Mouse (Mus musculus) layer of hippocampus, adult 2 months (tissue): ENCODE measurements at regions not wholly inside any gene's neighbourhood (a gene's known extent, or its start where the extent isn't known, plus 50 kb on each side); places are given as distances from the start of the nearest gene placed in this dataset.
"Not testable (repeated sequence)": the region's sequence is repeated elsewhere in the genome, so short reads cannot be mapped to it uniquely, and the experiment has no call there.

Source experiments
- DNase-seq, 2 experiments: peaks; one replicate each; pipeline ENCODE4 v3.0.0; 2022; ENCODE audit warnings: low spot score in 2 of 2
- H3K27ac ChIP-seq: fragments of 200-600 bp; 2 replicates; pipeline ENCODE4 v1.8.1; 2022
- H3K4me3 ChIP-seq: fragments of 200-600 bp; 2 replicates; pipeline ENCODE4 v1.8.1; 2022; ENCODE audit warnings: mild to moderate bottlenecking
- CTCF ChIP-seq: fragments of 200-600 bp; conservative IDR thresholded peaks from 2 replicates; pipeline ENCODE4 v1.8.1; 2022; ENCODE audit warnings: antibody characterized with exemption, mild to moderate bottlenecking, moderate library complexity

GRCm38 (mm10) chr12:28999963-29000451 lies 248.4 kb downstream of the Eipr1 start:
- H3K27ac ChIP-seq: no peak overlapping the region
- TF ChIP-seq CTCF: no peak
- no peak overlapping the region for H3K4me3 ChIP-seq
- DNase-seq: no peak

DNA sequence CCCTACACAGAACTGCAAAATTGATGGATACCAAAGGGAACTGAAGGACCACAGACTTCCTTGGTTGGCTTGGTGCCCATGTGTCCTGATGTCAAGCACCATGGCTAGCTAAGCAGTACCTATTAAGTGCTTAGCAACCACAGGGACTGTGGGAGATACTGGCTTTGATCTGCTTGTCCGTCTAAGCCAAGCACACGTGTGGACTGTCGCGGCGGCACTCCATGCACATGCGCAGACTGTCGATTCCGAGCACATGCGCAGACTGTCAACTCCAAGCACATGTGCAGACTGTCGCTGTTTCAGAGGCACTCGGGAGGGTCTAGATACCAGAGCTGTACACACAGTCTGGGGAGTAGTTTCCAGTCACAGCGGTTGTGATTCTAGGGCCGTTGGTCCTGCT lies 252.9 kb downstream of the Eipr1 start:
- TF ChIP-seq CTCF: no peak
- Histone ChIP-seq H3K27ac (no peak overlapping the region), H3K4me3 (peak overlapping the region; percentile 31)
- peak in 1 of 2 experiments; percentile 33 for DNase-seq

DNA sequence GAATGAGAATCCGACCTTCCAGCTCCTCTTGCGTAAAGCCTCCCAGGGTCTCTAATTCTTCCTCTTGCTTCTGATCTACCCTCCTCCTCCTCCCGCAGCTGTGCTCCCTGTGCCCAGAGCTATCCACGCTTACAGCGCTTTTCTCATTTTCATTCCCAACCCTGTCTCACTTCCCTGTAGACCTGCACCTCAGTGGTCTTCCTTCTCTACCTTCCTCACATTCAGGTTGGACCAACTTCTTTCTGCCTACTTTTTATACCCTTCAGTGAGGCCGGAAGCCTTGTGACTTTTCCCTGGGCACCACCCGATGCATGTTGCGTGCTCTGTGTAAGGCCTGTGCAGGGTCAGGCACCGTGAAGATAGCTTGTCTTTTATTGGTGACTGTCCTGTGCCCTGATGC lies 263.0 kb downstream of the Eipr1 start:
- H3K4me3 ChIP-seq: no peak overlapping the region
- H3K27ac ChIP-seq: no peak overlapping the region
- no peak for DNase-seq
- no peak for TF ChIP-seq CTCF

DNA sequence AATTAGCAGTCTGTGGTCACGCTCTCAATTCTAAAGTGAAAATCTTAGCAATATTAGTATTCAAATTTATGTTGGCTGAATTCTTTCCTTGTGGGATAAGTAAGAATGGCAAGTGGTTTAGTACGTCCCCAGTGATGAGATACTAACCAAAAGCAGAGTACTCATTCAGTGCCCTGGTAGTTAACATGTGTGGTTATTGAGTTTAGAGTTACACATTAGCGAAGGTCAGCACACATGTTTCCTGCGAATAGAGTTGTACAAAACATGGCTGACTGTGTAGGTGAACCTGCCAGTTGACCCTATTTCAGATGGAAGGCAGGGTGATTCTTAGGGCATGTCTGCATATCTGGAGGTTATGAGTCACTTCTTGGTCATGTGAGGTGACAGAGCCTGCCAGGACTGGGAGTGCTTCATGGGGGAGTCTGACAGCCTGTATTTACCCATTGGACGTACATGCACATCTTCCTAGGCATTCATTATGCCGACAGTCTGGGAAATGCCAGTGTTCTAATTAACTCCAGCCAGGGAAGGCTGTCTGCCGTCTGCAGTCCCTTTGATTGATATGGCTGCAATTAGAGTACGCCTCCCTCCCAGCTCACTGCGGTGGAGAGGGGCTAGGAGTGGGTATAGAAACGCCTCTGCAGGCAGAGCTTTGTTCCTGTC lies 263.7 kb downstream of the Eipr1 start:
- no peak for TF ChIP-seq CTCF
- DNase-seq: peak; percentile 14 to 29
- no peak overlapping the region for H3K27ac ChIP-seq
- H3K4me3 ChIP-seq: no peak overlapping the region

DNA sequence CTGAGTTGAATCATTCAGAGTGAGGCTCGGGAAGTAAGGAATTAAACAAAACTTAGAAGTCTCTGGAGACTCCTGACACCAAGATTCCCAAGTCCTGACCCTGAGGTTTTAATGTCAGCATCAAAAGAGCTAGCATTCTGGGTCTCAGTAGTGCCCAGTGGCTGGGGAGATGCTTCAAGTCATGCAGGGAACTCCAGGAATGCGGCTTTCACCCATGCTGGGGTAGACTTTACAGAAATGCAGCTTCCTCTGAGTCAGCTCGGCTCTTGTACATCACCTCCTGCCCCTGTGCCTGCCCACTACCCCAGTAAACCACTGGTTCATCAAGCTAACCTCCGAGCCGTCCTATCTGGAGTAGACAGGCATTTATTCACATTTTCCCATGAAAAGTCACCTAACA lies 269.5 kb downstream of the Eipr1 start:
- no peak for TF ChIP-seq CTCF
- Histone ChIP-seq H3K4me3 (no peak overlapping the region), H3K27ac (no peak overlapping the region)
- DNase-seq: no peak

GRCm38 (mm10) chr12:29028171-29028570 lies 276.6 kb downstream of the Eipr1 start:
- TF ChIP-seq CTCF: no peak
- H3K27ac ChIP-seq: no peak overlapping the region
- no peak overlapping the region for H3K4me3 ChIP-seq
- DNase-seq: no peak

- no peak for TF ChIP-seq CTCF
- no peak overlapping the region for H3K27ac ChIP-seq
- DNase-seq: peak; percentile 16 to 20
- H3K4me3 ChIP-seq: no peak overlapping the region
These were observed 277.9 kb downstream of the Eipr1 start for GRCm38 (mm10) chr12:29029461-29029860.

GRCm38 (mm10) chr12:29046009-29046408 lies 294.4 kb downstream of the Eipr1 start:
- no peak for TF ChIP-seq CTCF
- H3K27ac ChIP-seq: no peak overlapping the region

GRCm38 (mm10) chr12:29048596-29048995 lies 297.0 kb downstream of the Eipr1 start:
- not testable (repeated sequence) for H3K27ac ChIP-seq, H3K4me3 ChIP-seq

More at GRCm38 (mm10) chr12:29046009-29046408, 294.4 kb downstream of the Eipr1 start:
- DNase-seq: no peak
- H3K4me3 ChIP-seq: no peak overlapping the region

DNA sequence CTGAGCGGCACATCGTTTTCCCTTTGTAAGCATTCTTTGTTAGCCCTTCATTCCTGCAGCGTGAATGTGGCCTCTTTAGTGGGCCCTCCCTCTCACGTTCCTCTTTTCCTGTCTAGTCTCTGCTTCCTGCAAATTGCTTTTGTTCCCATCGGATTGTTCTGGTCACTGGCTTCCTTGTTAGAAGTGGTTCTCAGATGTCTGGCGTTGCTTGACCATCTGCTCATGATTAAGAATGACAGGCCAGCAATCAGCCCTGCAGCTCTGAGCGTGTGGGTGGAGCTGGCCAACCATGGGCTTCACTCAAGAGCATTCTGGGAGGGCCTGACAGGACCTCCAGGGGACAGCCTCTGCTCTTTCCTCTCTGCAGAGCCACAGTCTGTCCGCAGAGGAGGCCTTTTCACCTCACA lies 297.5 kb downstream of the Eipr1 start:
- Histone ChIP-seq H3K4me3 (no peak overlapping the region), H3K27ac (no peak overlapping the region)
- no peak for TF ChIP-seq CTCF
- DNase-seq: no peak

More at GRCm38 (mm10) chr12:29048596-29048995, 297.0 kb downstream of the Eipr1 start:
- DNase-seq: not testable (repeated sequence)

DNA sequence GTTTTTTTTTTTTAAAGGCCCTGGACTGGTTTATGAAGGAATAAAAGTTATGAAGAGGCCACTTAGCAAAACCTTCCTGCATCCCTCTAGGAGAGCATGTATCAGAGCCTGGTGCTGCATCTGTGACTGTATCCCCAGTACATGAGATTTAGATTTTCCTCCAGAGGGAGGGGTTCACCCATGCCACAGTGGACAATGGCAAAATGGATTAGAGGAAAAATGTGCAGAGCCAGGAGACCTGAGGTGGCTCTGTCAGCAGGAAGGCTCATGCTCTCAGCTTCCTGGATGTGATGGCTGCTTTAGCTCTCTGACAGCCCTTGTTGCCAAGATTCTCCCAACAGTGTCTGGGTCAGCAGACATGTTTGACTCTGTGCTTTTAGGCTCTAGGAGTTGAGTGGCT lies 298.2 kb downstream of the Eipr1 start:
- Histone ChIP-seq H3K27ac (no peak overlapping the region), H3K4me3 (no peak overlapping the region)
- DNase-seq: no peak
- no peak for TF ChIP-seq CTCF

DNA sequence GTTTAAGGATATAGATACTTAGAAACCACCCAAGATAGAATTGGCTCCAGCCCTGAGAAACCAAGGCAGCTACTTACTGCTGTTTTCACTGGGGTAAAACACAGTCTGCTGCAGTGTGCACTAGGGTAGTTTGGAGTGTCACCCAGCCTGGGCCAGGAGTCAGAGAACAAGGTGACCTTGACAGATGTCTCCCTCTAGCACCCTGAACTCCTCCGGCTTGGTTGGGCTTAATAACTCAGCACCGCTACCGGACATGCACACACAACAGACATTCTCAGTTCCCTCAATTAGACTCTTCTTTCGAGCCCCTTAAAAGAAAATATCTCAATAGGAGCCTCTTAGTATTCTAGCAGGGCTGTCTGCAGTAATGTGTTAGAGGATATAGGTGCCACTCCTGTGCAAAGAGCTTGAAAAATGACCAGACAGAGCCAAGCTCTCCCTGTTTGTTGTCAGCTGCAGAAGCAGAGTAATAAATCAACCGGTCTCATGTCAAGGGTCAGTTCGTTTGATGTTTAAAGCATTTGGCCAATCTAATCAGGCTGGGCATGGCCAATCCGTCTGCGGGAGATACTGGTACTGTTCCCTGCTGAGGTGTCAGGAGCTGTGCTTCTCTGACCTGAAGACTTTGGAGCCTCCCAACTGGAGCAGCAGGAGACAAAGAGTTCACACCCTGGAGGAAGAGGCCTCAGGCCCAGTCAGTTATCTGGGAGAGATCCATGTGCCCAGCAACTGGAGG lies 299.1 kb downstream of the Eipr1 start:
- H3K4me3 ChIP-seq: no peak overlapping the region
- no peak for TF ChIP-seq CTCF
- no peak for DNase-seq
- no peak overlapping the region for H3K27ac ChIP-seq

- H3K4me3 ChIP-seq: no peak overlapping the region
- no peak for DNase-seq
- TF ChIP-seq CTCF: no peak
- no peak overlapping the region for H3K27ac ChIP-seq
These were observed 302.8 kb downstream of the Eipr1 start for GRCm38 (mm10) chr12:29054367-29054766.
